Mouse (Mus musculus) ES-Bruce4 (cell line): Measurements from ENCODE around the gene Ccdc151.

Source experiments
- CTCF ChIP-seq: IDR thresholded peaks from one replicate; pipeline ENCODE4 v1.8.1; 2011; ENCODE audit warnings: low read depth, low read length
- POLR2A ChIP-seq: IDR thresholded peaks from one replicate; pipeline ENCODE4 v1.8.1; 2011; ENCODE audit warnings: low read length; ENCODE audit not compliant: insufficient read depth

GRCm38 (mm10) chr9:22016245-22016644 lies 13.8 kb upstream of the Ccdc151 start:
- no peak for TF ChIP-seq POLR2A
- no peak for TF ChIP-seq CTCF
